Mouse (Mus musculus) lung, postnatal 0 days (tissue): Measurements from ENCODE around the gene Abca3.

Experiments used
- CTCF ChIP-seq: IDR thresholded peaks from 2 replicates; pipeline ENCODE4 v1.5.1; 2016; ENCODE audit warnings: antibody characterized with exemption, mild to moderate bottlenecking
- EP300 ChIP-seq: IDR thresholded peaks from 2 replicates; pipeline ENCODE4 v1.6.1; 2016; ENCODE audit warnings: antibody characterized with exemption, mild to moderate bottlenecking, control low read depth

- no peak for TF ChIP-seq CTCF
- TF ChIP-seq EP300 = no peak
Observed at GRCm38 (mm10) chr17:24361291-24361690, 9.5 kb downstream of the Abca3 start.
